Mouse (Mus musculus): ENCODE measurements around the gene Man2a2.
"Not testable (repeated sequence)": the region's sequence is repeated elsewhere in the genome, so short reads cannot be mapped to it uniquely, and the experiment has no call there.

The Man2a2 gene

DNA sequence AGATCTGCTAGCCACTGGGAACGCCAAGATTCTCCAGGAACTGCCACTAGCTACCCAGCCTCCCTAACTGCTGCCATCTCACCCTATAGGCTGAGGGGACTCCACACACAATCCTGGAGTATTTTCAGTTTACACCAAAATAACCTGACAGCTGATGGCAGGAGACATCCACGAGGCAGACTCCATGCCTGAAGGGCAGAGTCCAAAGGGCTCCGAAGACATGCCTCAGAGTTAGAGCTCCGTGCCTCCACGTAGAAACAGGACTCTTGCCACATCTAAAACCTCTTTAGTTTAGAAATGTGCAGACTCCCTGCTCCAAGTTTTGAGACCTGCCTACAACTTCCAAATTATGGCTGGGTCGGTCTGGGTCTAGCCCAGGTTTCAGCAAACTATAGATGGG lies 29.4 kb upstream of the Man2a2 start:
- no peak for DNase-seq (ENCODE audit: low spot score in 2 of 2)

DNA sequence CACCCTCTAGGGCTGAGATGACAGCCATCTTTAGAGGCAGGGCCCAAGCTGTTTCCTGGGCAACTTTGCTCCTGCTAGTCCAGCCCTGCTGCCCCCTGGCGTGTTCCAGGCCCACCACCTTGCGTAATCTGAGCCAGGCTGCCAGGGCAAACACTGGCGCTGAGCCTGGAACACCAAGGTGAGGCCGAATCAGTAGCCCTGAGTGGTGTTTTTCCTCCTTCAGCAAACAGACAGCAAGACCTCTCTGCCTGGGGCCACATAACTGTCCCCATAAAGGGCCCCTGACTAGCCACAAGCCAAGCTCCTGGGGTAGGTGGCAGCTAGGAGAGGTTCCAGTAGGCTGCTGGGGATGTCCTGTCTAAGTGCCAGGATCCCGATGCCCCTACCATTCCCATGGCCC lies 28.9 kb upstream of the Man2a2 start:
- DNase-seq (ENCODE audit: low spot score in 2 of 2) = no peak

DNA sequence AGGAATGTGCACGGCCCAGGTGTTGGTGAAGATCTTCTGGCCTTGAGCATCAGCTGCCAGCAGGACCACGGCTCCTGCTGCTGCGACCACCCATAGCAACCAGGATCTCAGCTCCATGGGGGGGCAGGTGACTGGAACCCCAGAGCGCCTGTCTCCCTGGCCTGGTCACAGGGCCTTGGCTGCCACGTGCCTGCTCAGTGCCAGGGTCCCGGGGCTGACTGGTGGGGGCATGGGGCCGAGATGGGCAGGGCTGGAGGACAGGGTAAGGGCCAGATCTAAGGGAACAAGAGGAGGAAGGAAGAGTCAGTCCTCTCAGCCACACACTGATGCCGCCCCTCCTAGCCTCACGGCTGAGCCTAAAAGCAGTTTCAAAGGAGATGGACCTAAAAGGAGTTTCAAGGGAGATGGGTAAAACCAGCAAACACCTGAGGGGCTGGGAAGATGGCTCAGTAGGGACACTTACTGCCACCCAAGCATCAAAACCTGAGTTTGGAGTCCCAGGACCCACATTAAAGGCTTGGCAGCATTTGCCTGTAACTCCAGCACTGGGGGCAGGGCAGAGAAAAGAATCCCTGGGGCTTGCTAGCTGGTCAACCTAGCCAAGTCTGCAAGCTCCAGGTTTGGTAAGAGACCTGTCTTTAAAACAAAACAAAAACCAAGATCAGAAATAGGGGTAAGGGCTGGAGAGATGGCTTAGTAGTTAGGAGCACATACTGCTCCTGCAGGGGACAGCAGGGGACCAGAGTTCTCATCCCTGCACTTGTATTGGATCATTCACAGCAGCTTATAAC lies 27.7 kb upstream of the Man2a2 start:
- DNase-seq (ENCODE audit: low spot score in 2 of 2) = no peak

DNA sequence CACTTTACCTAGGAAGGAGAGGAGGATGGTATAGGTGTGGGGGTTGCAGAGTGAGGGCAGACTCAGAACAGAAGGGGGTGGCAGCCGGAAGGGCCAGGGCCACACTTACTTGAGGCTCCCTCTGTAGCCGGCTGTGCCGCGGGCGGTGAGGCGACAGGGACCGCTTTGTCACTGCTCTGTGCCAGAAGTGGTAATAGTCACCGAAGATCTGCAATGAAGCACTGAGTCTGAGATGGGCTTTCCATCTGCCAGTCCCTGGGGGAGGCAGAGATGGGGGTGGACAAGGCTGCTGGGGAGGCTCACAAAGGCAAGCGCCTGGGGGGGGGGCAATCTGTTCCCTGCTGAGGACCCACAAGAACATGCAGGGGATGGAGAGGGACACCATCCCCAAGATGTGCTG lies 26.8 kb upstream of the Man2a2 start:
- DNase-seq (ENCODE audit: low spot score in 2 of 2) = no peak

DNA sequence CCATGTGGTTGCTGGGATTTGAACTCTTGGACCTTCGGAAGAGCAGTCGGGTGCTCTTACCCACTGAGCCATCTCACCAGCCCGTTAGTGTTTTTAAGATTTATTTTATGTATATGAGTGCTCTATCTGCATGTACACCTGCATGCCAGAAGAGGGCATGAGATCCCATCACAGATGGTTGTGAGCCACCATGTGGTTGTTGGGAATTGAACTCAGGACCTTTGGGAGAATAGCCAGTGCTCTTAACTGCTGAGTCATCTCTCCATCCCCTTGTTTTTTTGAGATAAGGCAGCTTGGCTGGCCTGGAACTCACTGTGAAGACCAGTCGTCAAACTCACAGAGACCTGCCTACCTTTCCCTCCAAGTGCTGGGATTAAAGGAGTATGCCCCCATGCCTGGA lies 25.3 kb upstream of the Man2a2 start:
- DNase-seq (ENCODE audit: low spot score in 2 of 2) = not testable (repeated sequence)

DNA sequence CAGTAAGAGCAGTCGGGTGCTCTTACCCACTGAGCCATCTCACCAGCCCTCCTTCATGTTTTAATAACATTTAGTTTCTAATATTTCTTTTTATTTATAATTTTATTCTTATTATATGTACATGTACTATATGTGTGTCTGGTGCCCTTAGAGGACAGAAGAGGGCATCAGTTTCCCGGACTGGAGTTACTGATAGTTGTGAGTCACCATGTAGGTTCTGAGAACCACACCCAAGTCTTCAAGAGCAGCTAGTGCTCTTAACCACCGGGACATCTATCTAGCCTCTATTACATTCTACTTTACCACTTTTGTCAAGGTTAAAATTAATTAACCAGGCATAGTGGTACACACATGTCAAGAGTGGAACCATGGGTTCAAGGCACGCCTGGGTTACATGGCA lies 23.4 kb upstream of the Man2a2 start:
- no peak for DNase-seq (ENCODE audit: low spot score in 2 of 2)

DNA sequence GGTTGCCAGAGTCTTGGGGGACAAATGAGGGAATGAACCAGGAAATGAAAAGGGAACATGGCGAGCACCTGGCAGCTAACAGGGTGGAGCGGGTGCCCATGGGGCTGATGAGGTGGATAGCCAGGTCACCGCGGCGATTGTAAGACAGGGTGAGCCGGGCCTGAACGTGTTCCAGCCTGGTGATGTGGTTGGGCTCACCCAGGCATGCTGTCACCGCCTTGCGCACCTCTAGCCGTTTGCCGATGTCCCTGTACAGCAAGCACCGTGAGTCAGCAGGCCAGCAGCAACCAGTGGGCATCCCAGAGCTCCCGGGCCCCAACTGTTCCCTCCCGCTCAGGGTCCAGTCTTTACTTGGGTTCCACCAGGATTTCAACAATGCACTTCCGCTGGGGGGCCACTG lies 20.9 kb upstream of the Man2a2 start:
- DNase-seq (ENCODE audit: low spot score in 2 of 2) = no peak

DNA sequence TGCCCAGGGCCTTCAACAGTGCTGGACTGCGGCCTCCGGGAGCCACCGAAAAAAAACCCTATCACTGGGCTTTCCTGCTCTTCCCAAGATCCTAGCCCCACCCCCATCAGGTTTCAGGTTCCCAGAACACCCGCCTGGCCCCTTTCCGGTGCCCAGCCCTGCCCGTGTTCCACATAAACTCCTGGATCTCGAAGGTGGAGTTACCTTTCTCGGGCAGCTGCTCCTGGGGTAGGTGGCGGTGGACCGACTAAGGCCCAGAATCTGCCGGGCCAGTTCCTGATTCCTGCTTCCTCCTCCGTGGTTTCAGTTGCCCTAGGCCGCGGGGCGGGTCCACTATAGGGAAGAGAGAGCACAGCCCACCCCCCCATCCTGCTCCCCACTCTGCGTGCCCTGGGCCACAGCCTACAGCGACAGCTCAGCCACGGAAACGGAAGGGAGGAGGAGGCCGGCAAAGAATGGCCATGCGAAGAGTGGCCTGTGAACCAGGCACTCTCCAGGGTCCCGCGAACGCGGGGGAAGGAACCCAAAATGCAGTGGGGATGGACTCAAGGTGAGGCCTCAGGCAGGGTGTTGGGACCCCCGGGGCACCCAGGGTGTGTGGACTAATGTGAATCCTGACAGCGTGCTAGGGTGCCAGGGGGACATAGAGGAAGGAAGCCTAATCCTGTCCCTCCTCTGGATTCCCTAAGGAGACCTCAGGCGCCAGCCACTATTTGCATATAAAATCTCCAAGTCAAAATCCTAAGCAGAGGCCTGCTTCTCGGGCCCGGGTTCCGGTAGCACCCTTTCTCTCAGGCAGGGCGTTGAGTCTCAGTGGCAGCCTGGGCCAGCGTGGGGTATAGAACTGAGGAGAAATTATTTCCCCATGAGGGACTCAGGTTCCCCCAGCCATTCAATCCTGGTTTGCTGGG lies 16.7 kb upstream of the Man2a2 start, which contains the start of gene Fes:
Fes (minus strand) TSS at position 314 of the 911 bp plus-strand sequence.
- DNase-seq (ENCODE audit: low spot score in 2 of 2) = peak in 1 of 2 experiments; percentile 41

DNA sequence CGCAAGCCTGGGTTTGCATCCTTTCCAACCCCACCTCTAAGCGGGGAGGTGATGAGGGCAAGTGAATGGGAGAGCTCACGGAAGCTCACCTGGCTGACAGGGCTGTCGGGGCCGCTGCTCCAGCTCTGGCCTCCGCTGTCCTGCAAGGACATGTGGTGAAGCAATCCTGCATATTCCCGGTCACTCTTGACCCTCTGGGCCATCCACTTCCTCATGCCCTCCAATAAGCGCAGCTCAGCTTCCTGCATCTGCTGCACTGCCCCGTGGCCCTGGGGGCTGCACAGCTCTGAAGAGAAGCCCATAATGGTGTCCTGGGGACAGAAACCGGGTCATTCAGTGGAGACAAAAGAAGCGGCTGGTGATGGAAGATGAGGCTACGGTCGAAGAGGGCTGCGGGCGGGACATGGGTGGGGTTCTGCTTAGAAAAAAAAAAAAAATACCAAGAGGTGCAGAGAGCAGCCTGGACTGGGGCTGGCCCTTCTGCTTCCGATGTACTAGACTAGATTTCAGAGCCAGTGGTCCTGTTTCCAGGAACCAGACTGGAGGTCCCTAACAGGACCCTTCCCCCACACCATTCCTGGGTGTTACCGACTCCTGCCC lies 16.0 kb upstream of the Man2a2 start:
- peak in 1 of 2 experiments; percentile 27 for DNase-seq (ENCODE audit: low spot score in 2 of 2)

DNA sequence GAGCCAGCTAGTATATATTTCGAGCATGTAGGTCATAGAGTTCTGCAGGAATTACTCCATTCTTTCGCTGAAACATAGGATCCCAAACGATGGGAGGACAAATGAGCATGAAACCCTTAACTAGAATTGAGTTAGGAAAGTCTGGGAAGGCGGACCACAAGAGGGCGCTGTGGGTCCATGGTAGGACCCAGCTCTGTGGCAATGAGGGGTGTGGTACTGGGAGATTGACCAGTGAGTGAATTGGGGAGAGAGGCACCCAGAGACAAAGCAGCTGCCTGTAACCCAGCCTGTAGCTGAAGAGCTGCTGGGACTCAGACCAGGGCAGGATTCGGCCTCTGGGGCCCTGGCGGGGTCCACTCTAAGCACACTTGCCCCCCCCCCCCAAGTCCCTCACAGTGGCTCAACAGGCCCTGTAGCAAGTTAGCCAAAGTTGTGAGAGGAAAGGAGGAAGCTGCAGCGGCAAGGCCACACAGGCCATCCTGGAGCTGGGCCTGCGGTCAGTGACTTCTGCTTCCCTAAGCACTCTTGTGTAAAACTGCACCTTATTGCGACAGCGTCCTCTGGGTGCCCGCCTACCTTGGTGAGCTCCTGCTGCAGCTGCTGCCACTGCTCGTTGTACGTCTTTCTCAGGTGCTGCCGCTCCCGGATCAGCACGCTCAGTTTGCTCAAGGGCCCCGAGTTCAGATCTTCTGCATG lies 15.2 kb upstream of the Man2a2 start:
- DNase-seq (ENCODE audit: low spot score in 2 of 2) = peak; percentile 77 to 89

DNA sequence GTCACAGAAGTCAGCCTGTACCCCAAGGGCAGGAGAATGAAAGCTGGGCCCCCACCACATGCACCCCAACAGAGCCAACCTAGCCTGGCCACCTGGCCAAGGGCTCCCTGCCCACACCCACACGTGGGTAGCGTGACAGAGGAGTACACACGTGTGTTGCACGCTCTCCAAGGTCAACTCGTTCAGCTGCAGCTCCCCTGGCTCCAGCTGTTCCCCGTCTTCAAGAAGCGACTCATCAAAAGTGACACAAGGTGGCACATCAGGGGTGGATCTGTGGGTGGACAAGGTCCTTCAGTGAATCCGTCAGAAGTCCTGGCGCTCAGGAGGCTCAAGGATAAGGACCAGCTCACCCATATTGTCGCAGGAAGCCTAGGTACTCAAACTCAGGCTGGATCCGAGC lies 11.7 kb upstream of the Man2a2 start:
- no peak for DNase-seq (ENCODE audit: low spot score in 2 of 2)

DNA sequence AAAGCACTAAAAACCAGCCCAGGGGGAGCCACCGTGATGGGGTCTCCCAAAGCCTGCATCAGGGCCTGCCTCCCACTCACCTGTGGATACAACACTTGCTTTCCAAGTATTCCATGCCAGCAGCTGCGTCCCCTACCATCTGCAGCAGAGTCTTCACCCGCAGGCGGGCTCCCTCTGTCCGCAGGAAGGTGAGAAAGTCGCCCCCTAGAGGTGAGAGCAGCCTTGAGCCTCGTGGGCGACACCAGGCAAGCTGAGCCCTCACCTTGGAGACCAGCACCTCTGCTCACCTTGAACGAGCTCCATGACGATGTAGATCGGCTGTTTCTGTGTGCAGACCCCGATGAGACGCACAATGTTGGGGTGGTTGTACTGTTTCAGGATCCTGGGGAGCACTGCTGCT lies 8.4 kb upstream of the Man2a2 start:
- DNase-seq (ENCODE audit: low spot score in 2 of 2) = peak in 1 of 2 experiments; percentile 34

DNA sequence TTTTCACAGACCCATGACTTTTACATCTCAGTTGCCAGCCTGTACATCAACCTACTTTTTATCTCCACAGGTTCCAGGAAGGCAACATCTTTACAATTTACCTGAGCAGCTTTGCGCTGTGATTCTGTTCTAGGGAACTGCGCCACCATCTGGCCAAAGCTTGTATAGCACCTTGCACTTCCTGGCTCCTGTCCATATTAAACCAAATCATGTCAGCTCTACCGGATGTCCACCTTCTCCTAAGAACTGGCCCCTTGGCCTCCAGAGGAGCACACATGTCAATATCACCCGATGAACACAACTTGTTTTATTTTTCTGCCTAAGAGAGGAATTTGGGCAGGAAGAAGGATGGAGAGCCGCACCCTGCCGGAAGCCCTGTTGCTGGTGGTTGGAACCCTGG lies 6.3 kb upstream of the Man2a2 start:
- DNase-seq (ENCODE audit: low spot score in 2 of 2) = peak in 1 of 2 experiments; percentile 66

DNA sequence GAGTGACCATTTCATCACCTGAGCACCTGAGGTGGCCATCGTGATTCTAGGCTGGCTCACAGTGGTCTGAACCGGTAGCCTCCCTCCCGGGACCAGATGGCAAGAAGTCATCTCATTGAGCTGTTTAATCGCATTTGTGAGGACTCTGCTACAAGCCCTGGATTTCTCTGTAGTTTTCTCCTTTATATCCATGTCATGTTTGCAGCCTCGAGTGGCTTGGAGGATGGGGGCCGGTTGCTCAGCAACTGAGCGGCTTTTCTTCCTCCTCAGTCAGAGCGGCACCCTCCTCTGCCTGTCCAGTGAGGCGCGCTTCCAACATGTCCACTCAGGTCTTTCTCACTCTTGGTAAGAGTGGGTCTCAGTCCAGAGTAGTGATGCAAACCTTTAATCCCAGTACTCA lies 5.0 kb upstream of the Man2a2 start:
- no peak for DNase-seq (ENCODE audit: low spot score in 2 of 2)

DNA sequence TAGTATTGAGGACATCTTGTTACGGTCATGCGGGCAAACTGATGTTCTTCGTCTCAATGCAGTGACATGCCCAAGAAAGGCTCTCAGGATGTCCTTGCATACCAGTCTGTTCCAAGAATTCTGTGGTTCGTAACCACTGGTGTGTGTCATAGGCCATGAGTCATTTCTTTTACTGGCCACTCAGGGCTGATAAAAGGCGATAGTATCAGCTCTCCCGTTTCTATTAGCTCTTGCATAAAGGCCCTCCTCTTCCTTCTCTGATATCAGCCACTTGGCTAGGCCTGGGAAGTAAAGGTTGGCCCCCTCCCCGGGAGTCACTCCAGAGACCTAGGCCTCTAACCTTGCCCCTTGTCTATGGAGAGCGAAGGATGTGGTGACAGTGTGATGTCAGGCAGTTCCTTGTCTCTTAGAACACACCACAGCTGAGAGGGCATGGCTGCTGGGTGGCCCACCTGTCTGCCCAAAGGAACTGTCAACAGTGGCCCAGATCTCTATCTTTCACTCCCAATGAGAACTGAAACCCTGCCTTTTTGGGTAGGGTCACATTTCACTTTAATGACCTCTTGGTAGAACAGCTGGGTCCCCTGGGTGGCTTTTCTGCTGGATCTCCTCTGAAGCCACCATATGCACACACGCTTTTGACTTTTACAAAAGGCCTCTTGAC lies 4.3 kb upstream of the Man2a2 start:
- no peak for DNase-seq (ENCODE audit: low spot score in 2 of 2)

DNA sequence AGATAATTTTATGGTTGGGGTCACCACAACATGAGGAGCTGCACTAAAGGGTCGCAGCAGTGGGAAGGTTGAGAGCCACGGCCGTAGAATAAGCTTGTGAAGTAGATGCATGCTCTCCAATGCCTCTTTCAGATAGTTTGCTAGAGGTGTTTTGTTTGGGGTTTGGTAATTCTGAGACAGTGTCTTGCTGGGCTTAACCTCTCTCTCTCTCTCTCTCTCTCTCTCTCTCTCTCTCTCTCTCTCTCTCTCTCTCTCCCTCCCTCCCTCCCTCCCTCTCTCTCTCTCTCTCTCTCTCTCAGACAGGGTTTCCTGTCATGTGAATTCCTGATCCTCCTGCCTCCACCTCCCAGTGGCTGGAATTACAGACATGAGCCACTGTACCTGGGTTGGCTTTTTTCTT lies 3.6 kb upstream of the Man2a2 start:
- no peak for DNase-seq (ENCODE audit: low spot score in 2 of 2)

DNA sequence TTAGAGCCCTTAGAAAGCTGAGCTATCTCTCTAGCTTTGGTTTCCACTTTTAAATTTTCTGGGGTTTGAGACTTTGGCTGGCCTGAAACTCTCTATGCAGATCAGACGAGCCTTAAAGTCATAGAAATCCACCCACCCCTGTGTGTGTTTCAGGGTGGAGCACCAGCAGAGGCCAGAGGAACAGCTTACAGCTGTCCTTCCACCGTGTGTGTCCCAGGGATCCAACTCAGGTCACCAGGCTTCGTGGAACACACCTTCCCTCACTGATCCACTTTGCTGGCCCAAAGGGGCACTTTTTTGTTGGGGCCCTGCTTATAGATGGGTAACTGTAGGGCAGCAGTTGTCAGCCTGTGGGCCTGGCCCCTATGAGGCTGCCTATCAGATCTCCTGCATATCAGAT lies 3.1 kb upstream of the Man2a2 start:
- DNase-seq (ENCODE audit: low spot score in 2 of 2) = no peak

DNA sequence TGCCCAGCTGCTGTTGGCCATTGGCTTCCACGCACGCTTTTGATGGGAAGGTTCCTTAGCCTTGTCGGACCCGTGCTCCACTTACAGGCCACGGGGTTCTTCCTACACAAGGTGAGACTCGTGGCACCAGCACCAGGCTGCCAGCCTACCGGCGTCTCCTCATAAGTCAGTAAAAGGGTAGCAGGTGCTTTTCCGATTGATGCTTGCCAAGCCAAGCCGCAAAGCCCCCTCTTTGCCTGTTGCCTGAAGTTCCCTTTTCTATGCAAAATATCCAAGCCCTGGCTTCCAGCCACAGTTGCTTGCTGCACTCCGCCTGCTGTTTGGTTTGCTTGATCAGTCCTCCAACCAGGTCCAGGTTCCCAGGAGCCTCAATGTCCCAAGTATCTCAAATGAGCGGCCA lies 2.7 kb upstream of the Man2a2 start:
- no peak for DNase-seq (ENCODE audit: low spot score in 2 of 2)

DNA sequence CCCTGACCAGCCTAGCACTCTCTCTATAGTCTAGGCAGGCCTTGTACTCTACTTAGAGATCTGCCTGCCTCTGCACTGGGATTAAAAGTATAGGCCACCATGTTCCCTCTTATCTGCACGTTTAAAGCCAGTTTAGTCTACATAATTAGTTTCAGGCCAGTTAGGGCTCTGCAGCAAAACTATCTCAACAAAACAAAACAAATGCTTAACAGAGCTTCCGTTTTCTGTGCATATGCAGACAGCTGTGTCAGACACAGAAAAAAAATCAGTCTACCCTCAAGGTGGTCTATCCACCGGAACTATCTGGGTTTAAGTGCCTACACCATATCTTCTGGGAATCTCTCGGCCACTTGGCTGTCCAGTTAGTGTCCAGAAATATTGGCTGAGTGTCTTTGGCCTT lies 2.2 kb upstream of the Man2a2 start:
- DNase-seq (ENCODE audit: low spot score in 2 of 2) = no peak

DNA sequence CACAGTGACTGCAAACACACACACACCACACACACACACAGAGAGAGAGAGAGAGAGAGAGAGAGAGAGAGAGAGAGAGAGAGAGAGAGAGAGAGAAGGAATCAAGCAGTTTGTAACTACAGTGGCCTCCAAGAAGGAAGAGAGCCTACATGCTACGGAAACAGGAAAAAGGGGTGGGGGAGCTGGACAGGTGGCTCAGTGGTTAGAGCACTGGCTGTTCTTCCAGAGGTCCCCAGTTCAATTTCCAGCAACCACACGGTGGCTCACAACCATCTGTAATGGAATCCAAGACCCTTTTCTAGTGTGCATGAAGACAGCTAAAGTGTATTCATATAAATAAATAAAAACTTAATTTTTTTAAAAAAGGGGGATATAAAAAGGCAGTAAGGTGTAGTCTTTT lies 1.5 kb upstream of the Man2a2 start:
- no peak for DNase-seq (ENCODE audit: low spot score in 2 of 2)

DNA sequence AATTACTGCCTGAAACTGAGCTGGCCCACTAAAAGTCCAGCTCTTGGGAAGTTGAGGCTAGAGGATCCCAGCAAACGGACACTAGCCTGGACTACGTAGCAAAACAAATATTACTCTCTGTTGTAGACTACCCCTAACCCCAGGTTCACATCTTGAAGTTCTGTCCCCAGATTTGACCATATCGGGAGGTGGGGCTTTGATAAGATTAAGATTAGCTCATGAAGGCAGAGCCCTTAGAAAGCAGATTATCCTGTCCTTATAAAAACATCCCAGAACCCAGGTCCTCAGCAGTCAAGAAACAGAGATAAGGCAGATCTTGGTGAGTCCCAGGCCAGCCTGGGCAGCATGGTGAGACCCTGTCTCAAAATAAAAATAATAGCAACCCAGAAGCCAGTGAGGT lies 991 bp upstream of the Man2a2 start:
- DNase-seq (ENCODE audit: low spot score in 2 of 2) = no peak

Measured in spleen, postnatal 14 days (tissue).